Mouse (Mus musculus): ENCODE measurements around the gene 5730522E02Rik.
A peak's percentile ranks its signal among the peaks of the same experiment; 100 is the strongest.

Gene 5730522E02Rik

DNA sequence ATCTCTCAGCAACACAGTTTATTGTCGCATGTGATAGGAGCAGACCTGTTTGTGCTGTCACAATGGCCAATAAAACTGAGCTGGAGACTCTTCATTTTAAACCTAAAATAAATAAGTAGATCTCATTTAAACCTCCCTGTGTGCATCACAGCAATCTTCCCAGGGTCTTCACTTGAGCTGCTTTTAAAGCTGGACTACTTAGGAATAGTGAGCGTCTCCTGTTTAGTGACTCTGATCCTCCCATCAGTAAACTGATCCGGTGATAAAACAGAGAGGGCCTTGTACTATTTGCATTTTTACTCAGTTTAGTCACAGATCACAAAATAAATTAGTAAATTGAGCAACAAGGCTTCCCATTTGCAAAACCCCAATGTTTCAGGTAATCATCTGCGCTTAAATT lies 206.5 kb downstream of the 5730522E02Rik start:
- DNase-seq (ENCODE audit: low read depth, low spot score) = no peak

DNA sequence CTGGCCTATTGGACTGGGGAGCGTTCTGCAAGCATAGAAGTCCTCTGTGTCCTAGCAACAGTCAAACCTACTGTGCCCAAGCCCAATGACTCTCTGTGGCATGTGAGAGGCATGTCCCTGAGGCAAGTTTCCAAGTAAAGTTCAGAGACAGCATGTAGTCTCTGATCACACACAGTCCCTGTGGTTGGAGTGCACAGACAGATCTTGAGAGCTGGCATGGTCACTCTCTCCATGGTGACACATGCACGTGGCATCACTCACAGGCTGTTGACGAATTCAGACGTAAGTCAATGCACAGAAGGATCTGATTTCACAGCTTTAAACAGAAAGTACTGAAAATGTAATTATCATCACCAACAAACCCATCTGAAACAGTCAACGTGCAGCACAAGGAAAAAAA lies 210.8 kb downstream of the 5730522E02Rik start:
- DNase-seq (ENCODE audit: low read depth, low spot score) = no peak

DNA sequence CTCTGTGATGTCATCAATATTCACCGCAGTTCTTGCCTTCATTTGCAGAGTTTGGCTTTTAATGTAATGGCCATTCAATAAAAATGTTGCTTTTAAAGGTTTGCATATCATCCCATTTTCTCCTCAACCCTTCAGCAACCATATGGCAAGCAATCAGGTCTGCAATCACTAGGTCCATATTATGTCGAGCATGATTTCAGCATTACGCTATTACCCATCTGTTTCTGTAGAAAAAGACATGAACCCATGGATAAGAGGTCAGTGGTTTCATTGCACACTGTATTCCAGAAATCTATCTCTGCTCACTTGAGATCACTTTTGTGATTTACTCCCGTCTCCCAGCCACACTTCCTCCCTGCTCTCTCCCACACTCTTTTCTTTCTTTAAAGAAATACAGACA lies 213.1 kb downstream of the 5730522E02Rik start:
- no peak for DNase-seq (ENCODE audit: low read depth, low spot score)

DNA sequence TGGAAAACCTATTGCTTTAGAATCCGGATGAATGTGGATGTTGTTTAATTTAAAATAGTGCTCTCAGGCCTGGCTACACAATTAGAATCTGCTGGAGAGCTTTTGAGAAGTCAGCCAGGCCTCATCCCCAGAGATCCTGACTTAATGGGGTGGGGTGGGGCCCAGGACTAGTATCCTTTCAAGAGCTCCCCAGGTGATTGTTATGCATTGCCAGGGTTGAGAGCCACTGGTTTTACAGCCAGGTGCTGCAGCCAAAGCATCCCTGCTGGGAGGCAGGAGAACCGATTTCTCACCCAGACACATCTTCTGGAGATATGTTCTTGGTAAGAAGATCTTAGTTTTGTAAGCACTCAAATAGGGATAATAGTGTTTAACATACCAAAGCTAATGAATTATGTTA lies 216.4 kb downstream of the 5730522E02Rik start:
- no peak for DNase-seq (ENCODE audit: low read depth, low spot score)

DNA sequence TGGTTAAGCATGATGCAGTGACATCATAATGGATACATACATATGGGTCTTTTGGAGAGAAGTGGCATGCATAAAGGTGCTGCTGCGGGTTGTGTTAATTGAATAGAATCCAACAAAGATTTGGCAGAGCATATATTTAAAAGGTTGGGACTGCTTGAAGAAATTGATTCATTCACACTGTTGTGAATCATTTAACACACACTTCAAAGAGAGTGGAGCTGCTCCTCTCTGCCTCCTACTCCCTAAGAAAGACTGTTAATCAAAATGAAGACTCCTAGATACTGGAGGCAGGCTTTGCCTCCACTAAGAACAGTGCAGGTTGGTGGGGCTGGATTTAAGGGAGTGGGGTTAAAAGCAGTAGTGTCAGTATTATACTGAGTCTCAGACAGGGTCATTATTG lies 218.3 kb downstream of the 5730522E02Rik start:
- no peak for DNase-seq (ENCODE audit: low read depth, low spot score)

DNA sequence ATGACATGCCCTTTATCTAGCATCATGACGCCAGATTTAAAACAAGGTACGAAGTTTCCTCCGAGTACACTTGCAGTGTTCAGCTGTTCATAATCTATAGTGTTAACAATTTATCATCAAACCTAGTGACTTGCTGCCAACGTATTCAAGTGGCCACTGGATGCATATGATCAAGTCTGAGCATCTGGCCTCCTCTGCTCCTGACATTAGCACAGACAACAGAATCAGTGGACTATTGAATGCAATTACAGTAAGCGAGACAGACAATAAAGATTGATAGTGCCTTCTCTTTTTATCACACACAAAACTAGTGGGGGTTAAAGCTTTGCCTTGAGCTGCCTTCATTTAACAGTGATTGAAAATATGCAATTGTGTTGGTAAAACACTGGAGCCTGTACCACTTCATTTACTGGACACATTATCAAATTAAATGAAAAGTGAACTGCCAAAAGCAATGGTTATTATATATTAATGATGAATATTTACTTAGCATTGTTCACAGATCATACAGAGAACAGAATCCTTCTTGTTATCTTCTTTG lies 231.8 kb downstream of the 5730522E02Rik start:
- no peak for DNase-seq (ENCODE audit: low read depth, low spot score)

DNA sequence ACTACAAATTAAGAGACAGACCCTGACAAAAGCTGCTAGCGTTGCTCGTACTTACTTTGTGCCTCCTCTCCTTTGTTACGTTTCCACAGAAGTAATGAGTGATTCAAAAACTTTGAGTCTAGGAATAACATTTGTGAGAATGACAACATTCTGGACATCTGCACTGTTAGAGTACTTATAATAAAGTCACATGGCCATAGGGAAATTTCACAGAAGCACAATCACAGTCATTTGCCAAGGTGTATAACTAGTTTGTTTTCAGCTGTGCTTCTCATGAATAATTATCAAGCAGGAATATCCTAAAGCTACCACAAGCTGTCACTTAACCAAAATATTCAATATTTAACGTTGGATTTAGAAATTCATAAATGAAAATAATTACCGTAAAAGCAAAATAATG lies 269.1 kb downstream of the 5730522E02Rik start:
- DNase-seq (ENCODE audit: low read depth, low spot score) = no peak

DNA sequence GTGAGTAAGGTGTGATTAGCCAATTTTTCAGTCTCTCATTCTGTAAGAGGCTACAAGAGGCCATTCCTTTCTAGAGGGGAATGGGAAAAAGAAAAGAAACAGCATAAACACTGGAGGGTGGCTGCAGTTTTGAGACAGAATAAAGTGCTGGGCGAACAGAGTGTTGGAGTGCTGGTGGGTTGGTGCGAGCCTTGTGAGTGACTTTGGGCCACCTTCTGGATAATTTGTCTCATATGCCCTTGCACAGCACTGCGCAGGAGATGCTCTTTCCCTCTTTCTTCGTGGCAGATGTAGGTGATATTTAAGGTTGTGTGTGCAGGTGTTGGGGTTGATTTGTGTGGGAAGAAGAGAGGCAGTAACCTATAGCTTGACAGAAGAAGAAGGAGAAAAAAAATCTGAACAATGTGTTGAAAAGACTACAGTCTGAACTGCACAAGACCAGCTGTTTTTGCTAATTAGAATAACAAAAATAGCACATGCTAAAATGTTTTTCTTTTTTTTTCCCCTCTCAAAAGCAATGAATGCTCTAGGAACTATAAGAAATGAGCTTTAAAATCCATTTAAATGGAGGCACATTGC lies 269.8 kb downstream of the 5730522E02Rik start:
- DNase-seq (ENCODE audit: low read depth, low spot score) = no peak

DNA sequence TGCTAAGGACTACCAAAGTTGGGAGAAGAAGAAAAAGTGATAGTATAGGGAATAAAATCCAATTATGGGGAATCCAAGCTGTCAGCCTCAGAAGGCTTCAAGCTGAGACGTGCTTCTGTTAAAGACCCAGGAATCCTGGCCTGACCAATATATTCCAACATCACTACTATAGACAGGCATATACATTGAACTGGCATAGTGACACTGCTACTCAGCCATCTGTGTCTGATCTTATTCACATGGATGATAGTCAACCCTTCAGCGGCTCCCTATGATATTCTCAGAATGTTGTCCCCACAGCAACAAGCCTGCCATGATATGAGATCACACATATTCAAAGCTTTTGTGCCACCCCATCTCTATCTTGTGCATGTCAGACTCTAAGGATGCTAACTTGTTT lies 284.3 kb downstream of the 5730522E02Rik start:
- DNase-seq (ENCODE audit: low read depth, low spot score) = no peak

DNA sequence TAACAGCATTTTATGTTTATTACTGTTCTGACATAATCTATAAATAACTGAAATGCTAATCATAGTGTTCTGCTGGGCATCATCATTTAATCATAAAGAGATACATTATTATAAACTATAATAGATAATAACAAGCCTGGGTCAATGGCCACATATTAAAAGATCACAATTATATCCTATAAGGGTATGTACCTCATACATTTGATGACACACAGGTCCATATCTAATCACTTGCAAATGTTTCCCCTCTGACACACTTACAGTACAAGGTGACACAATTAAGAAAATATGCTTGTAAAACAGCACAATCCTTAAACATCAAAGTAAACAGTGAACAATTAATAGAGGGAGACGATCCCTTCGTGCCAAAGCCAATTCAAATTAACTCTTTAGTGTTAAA lies 308.2 kb downstream of the 5730522E02Rik start:
- no peak for DNase-seq (ENCODE audit: low read depth, low spot score)

DNA sequence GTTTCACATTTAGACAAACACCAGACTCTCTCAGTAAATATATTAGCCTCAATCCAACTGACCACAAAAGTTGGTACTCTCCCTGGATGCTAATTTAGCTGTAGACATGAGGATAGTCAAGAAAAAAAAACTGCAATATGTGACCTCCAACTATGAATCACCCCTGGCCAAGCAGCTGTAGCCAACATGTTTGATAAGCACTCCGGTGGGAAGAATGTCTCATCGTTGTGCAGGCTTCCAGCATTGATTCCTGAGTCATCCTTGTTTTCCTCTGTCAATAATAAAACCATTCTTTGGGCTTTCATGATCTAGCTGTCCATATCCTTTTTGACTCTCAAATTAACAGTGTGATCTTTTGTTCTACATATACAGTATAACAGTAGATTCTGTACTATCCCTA lies 308.9 kb downstream of the 5730522E02Rik start:
- no peak for DNase-seq (ENCODE audit: low read depth, low spot score)

DNA sequence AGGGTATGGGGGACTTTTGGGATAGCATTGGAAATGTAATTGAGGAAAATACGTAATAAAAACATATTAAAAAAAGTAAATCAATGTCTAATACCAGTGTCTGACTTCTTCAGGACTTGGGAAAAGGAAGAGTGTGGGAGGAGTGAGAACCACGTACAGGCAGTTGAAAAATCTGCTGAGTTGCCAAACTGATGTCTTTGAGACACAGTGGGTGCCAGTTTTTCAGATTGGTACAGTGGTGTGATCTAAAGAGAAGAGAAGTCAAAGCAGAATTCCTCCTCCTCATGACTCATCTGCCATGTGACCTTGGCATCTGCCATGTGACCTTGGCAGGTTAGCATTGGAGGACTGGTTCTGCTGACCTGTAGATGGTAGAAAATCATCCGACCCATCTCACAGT lies 316.7 kb downstream of the 5730522E02Rik start:
- DNase-seq (ENCODE audit: low read depth, low spot score) = no peak

DNA sequence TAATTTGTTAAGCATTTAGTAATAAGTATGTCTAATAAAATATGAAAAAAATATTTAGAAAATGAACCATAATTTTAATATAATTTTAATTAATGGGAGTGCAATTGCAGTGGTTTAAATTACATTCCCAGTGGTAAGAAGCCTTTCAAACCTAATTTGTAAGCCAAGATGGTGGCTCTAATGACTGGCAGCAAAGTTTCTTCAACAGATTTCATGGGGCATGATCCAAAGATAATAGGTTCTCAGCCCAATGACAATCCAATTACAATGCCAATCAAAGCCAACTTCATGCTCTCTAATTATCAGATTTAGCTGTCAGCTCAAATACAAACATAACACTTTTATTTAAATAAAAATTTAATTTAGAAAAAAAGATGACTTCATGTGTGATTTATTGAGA lies 337.6 kb downstream of the 5730522E02Rik start:
- DNase-seq (ENCODE audit: low read depth, low spot score) = no peak

DNA sequence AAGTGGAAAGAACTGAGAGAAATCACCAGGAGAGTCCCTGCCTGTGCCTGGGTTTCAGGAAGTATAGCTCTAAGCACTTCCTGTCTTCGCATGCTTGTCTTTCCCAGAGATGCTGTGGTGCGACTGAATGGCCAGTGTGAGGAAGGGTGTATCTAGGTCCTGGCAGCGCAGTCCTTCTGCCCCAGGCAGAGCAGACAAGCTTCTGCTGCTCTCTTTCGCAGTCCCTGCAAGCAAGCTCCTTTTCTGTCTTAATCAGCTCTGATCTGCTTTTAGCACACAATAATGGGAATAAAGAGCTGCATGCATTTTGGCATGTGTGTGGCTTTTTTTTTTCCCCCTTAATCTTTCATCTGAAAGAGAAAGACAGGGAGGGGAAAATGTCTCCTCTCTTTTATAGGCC lies 338.2 kb downstream of the 5730522E02Rik start:
- DNase-seq (ENCODE audit: low read depth, low spot score) = no peak

DNA sequence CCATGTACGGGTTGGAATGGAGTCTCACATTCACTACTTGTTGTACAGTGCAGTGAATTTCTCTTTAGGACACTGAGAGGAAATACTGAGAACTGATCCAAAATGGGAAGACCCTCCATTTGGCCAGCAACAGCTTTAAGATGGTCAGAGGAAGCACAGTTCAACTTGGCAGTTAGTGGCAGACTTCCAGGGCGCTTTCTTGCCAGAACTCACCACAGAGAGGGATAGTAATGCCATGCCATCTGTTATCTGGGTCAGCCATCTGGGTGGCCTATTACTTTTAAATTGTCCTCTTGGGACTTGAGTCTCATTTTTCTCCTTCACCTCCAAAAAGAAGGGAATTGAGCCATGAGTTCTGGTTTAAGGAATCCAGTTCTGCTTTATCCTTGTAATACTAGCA lies 344.3 kb downstream of the 5730522E02Rik start:
- no peak for DNase-seq (ENCODE audit: low read depth, low spot score)

DNA sequence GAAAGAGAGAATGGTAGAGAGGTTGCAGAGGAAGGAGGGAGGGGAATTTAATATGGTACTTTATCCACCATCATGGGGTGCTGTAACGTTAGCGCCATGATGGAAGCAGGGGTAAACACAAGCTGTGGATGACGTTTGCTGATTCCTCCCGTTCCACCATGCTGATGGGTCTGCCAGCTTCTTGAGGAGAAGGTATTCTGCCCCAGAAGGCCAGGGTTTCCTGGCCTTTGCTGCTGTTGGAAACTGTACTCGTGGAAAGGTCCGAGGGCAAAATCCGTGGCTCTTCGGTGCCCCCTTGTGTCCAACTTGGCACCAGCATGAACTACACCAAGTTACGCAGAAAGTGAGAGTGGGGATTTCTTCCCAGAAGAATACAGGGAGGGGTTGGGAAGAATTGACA lies 347.9 kb downstream of the 5730522E02Rik start:
- DNase-seq (ENCODE audit: low read depth, low spot score) = peak; percentile 82

DNA sequence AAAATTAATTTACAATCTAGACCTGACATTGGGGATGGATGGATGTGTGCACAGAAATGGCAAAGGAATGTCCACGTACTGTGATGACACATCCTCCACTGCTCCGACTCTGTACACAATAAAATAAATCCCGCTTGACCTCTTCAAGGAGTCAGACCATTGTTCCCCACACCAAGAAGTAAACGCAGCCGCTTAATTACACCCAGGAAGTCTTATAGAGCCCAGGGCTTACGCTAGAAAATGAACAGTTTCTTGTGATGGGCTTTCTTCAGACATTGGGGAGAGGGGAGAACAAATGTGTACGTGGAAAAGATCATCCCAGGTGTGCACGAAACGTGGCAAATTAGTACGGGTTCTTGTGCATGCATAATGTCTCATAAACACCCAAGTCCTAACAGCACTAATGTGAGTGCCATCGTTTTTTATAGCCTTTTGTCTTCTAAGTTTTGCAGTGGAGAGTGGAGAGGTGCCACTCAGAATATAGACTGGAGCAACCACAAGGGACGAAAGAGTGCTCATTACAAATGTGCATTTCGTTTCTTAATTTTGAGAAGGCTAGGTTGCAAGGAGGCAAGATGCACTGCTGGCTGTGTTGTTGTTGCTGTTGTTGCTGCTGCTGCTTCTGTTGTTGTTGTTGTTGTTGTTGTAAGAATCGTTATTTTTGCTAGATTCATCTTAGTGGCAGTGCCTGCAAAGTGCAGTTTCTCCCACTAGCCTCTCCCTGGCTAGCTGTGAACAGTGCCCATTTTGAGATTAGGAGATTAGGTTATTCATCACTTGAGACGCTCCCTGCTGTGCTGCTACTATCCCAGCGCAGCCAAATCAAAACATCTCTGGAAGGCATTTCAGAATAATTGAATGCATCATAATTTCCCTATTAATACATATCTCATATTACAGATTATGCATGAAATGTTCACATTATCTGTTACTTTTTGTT lies 353.7 kb downstream of the 5730522E02Rik start:
- peak; percentile 20 for DNase-seq (ENCODE audit: low read depth, low spot score)

DNA sequence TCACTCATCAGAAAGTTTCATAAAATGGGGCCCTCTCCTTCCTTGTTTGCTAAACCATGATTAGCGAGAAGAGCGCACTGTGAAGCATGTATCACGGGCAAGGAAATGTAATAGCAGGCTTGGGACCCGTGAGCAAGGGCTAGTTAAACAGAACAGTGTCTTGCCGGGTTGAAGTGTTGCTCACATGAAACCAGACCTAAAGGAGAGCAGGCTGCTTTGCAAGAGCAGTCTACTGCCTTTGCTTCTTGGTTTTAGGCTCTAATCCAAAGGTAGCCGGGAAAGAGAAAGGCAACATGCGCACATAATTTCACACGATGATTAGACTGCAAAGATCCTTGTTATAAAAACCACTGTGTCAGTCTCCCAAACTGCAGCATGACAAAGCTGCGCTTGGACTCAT lies 354.8 kb downstream of the 5730522E02Rik start:
- no peak for DNase-seq (ENCODE audit: low read depth, low spot score)

DNA sequence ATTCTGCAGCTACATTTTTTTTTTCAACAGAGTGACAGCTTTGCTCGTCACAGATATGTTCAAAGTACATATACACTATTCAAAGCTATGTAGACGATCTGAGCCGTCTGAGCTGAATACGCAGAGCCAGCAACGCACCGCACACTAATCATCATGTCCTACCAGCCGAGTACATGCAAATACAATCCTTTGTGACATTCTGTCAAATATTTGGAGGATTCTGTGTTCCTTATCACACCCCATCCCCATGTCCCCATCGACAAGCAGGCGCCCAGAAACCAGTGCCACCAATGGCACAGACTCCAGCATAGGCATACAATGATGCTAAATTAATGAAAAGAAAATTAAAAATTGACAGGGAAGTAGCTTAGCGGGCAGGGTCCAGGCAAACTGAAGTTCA lies 356.3 kb downstream of the 5730522E02Rik start:
- DNase-seq (ENCODE audit: low read depth, low spot score) = no peak

DNA sequence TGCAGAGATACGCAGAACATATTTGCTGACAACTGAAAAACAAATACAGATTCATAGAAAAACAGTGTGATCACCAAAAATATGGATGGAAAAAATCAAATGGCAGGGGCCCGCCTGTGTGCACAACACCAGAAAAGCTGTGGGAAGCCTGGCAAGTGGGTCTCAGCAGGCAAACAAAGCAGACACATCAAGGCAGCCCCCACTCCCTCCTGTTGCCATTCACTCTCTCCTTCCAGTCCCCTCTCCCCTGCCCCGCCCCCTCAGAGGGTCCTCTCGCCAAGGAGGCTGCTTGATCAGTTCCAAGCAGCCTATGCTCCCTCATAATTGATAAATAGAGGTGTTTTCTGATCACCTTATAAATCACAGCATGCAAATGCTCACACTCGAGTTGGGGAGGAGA lies 357.5 kb downstream of the 5730522E02Rik start:
- DNase-seq (ENCODE audit: low read depth, low spot score) = no peak

DNA sequence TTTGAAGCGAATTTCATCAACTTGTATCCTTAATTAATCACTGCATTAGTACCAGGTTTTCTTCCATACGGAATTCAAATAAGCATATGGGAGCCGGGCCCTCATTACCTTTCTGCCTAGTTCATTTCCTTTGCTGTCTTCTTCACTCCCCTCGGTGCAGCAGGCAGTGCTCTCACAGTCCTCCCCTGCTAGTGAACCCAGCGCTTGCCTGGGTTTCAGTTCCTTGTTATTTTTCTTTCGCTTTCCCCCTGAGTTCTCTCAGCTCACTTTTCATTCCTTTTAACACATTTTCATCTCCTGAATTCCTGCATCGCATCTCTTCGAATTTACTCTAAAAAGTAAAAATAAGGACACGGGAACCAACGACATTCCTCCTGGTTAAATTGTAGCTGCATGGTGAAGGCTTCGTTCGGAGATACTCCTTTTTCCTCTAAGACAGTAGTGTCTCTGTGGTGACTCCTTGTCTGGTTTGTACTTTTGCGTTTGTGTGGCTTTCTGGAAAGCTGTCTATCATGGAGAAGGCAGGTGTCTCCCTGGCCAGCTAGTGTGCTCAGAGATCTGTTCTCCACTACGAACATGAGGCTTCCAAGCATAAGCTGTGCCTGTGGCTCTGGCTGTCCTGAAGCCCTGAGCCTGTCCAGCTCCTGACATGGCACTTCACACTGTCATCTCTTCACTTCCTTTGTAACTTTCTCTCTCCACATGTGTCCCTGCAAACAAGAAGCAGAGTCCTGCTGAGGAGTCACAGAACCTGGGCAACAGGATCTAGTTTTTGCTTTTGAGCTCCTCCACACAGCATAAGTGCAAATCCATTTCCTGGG lies 361.5 kb downstream of the 5730522E02Rik start:
- no peak for DNase-seq (ENCODE audit: low read depth, low spot score)

DNA sequence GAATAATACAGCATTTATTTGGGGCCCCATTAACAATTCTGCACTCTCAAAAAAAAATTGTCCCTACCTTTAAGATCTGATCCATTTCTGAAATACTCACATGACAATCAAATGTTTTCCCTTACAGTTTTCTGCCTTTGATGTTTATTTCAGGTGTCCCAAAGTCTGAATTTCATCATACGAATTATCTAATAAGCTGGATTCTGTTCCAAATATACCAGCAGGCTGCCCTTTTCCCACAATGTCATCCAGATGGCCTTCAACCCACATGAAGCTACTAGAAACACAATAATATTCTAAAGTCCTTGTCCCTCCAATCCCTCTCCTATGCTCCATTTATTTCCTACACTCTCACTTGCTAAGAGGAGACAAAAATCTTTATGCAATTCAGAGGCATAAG lies 372.1 kb downstream of the 5730522E02Rik start:
- DNase-seq (ENCODE audit: low read depth, low spot score) = no peak
